Mouse (Mus musculus) kidney, postnatal 0 days (tissue): ENCODE data around the gene Capn15. TPM values are rescaled to one million over a fixed set of nuclear protein-coding genes. Genes with fewer than 3 reads are reported as not detected.

ENCODE experiments used
- ATAC-seq: fragments of 200-750 bp; cut with Nextera tagmentation; replicated peaks from 2 replicates; pipeline ENCODE4 v1.8.0; 2017; ENCODE audit warnings: low read depth, moderate number of reproducible peaks, moderate TSS enrichment, moderate library complexity; ENCODE audit not compliant: low FRiP score
- DNase-seq: peaks from one replicate; pipeline ENCODE4 v3.0.0-alpha.2; 2016; ENCODE audit warnings: low spot score
- H3K27ac ChIP-seq: fragments of 300-500 bp; sonication (generic); 2 replicates; pipeline ENCODE4 v1.5.1; 2014; ENCODE audit warnings: mild to moderate bottlenecking
- H3K27me3 ChIP-seq: fragments of 300-500 bp; sonication (generic); 2 replicates; pipeline ENCODE4 v1.6.1; 2014; ENCODE audit warnings: low read length, mixed read lengths; ENCODE audit not compliant: insufficient read depth
- H3K36me3 ChIP-seq: fragments of 300-500 bp; sonication (generic); 2 replicates; pipeline ENCODE4 v1.6.1; 2014; ENCODE audit warnings: low read length, mixed read lengths; ENCODE audit not compliant: insufficient read depth
- H3K4me1 ChIP-seq: fragments of 300-500 bp; sonication (generic); replicated peaks from 2 replicates; pipeline ENCODE4 v1.6.1; 2014; ENCODE audit warnings: antibody characterized with exemption, low read length, mixed read lengths; ENCODE audit not compliant: insufficient read depth
- H3K4me2 ChIP-seq: fragments of 300-500 bp; sonication (generic); 2 replicates; pipeline ENCODE4 v1.6.1; 2014; ENCODE audit warnings: mild to moderate bottlenecking, low read length, moderate library complexity, mixed read lengths
- H3K4me3 ChIP-seq: fragments of 300-500 bp; sonication (generic); replicated peaks from 2 replicates; pipeline ENCODE4 v1.5.1; 2014; ENCODE audit warnings: low read depth, low read length
- H3K9ac ChIP-seq: fragments of 300-500 bp; sonication (generic); 2 replicates; pipeline ENCODE4 v1.6.1; 2014; ENCODE audit warnings: low read depth, low read length
- H3K9me3 ChIP-seq: fragments of 300-500 bp; sonication (generic); replicated peaks from 2 replicates; pipeline ENCODE4 v1.6.1; 2016; ENCODE audit warnings: low read length, inconsistent platforms, mixed read lengths
- CTCF ChIP-seq: IDR thresholded peaks from 2 replicates; pipeline ENCODE4 v1.5.1; 2016; ENCODE audit warnings: antibody characterized with exemption, low read depth, mild to moderate bottlenecking, moderate library complexity
- WGBS: fragments of 180-500 bp; shearing (Covaris S2); extraction: QIAGEN DNeasy Blood & Tissue Kit; methylation state at CpG from one replicate; pipeline ENCODE4 v1.1.7; 2014; 5-methylcytosine and 5-hydroxymethylcytosine counted together
- polyA plus RNA-seq: library from polyadenylated mRNA; unstranded; fragments of >200 nt; fragmentation: Nextera tagmentation; extraction: Ambion mirVana; gene quantifications from 2 replicates; pipeline ENCODE4 v1.2.1, GENCODE M21; 2015

Gene Capn15
- polyA plus RNA-seq, 1 experiment from 2014 or later = 17.0 TPM

- Histone ChIP-seq H3K4me1 (no peaks in the 10 kb centered on the region), H3K36me3 (peaks cover 25% of the 10 kb centered on the region), H3K9ac (no peak overlapping the region), H3K4me2 (no peak overlapping the region), H3K9me3 (no peaks in the 10 kb centered on the region), H3K27ac (no peak overlapping the region), H3K27me3 (no peaks in the 10 kb centered on the region), H3K4me3 (no peak overlapping the region)
- TF ChIP-seq CTCF = no peak
- DNase-seq (no peak), ATAC-seq (no peak)
- 87% methylated on average over 5 of the region's 5 CpGs for WGBS
These were observed 4.7 kb upstream of the Capn15 start for GRCm38 (mm10) chr17:25990331-25990730.

GRCm38 (mm10) chr17:25984556-25985305 lies 865 bp downstream of the Capn15 start:
- Histone ChIP-seq H3K4me3 (peak overlapping the region; percentile 89), H3K9ac (peak overlapping the region; percentile 92), H3K4me1 (peaks cover 17% of the 10 kb centered on the region; the same call in 1 of the 2 replicates), H3K27me3 (no peaks in the 10 kb centered on the region), H3K9me3 (no peaks in the 10 kb centered on the region), H3K27ac (peak overlapping the region; percentile 85), H3K4me2 (peak overlapping the region; percentile 94), H3K36me3 (peaks cover 3% of the 10 kb centered on the region; the same call in 1 of the 2 replicates)
- TF ChIP-seq CTCF = no peak
- peak; percentile 11 for DNase-seq
- no peak; the same call in 1 of the 2 replicates for ATAC-seq
- 8% methylated on average over 17 of the region's 17 CpGs for WGBS

- WGBS = 96% methylated on average over 1 of the region's 1 CpGs
- Histone ChIP-seq H3K36me3 (0 out of 2 replicates have a peak, but pooled peaks cover 2% of the 10 kb centered on the region), H3K9me3 (no peaks in the 10 kb centered on the region), H3K4me3 (0 out of 2 replicates have a peak overlapping the region, but pooled peaks have one; percentile 89), H3K27ac (no peak overlapping the region), H3K27me3 (no peaks in the 10 kb centered on the region), H3K4me1 (peaks cover 17% of the 10 kb centered on the region; the same call in 1 of the 2 replicates), H3K4me2 (peak overlapping the region; percentile 94; the same call in 1 of the 2 replicates), H3K9ac (no peak overlapping the region)
- no peak for TF ChIP-seq CTCF
- DNase-seq = no peak
- no peak for ATAC-seq
These were observed 1.5 kb downstream of the Capn15 start for GRCm38 (mm10) chr17:25984066-25984465.

GRCm38 (mm10) chr17:25982913-25983312 lies 2.7 kb downstream of the Capn15 start:
- H3K4me2 ChIP-seq = no peak overlapping the region
- peaks cover 17% of the 10 kb centered on the region; the same call in 1 of the 2 replicates for H3K4me1 ChIP-seq
- no peaks in the 10 kb centered on the region for H3K27me3 ChIP-seq
- WGBS = 70% methylated on average over 3 of the region's 3 CpGs
- ATAC-seq (no peak), DNase-seq (no peak)
- no peak overlapping the region for H3K9ac ChIP-seq
- no peak for TF ChIP-seq CTCF
- H3K27ac ChIP-seq = no peak overlapping the region
- H3K36me3 ChIP-seq = 0 out of 2 replicates have a peak, but pooled peaks cover 3% of the 10 kb centered on the region
- H3K9me3 ChIP-seq = no peaks in the 10 kb centered on the region
- no peak overlapping the region for H3K4me3 ChIP-seq

GRCm38 (mm10) chr17:25980854-25981253 lies 4.7 kb downstream of the Capn15 start:
- Histone ChIP-seq H3K4me3 (no peak overlapping the region), H3K27ac (0 out of 2 replicates have a peak overlapping the region, but pooled peaks have one; percentile 5), H3K36me3 (0 out of 2 replicates have a peak, but pooled peaks cover 5% of the 10 kb centered on the region), H3K9me3 (no peaks in the 10 kb centered on the region), H3K4me2 (no peak overlapping the region), H3K27me3 (no peaks in the 10 kb centered on the region), H3K9ac (no peak overlapping the region), H3K4me1 (peaks cover 17% of the 10 kb centered on the region; the same call in 1 of the 2 replicates)
- WGBS = 63% methylated on average over 5 of the region's 5 CpGs
- DNase-seq (no peak), ATAC-seq (no peak)
- TF ChIP-seq CTCF = no peak

GRCm38 (mm10) chr17:25979829-25980738 lies 5.5 kb downstream of the Capn15 start:
- TF ChIP-seq CTCF = no peak
- H3K4me3 ChIP-seq = no peak overlapping the region
- H3K36me3 ChIP-seq = 0 out of 2 replicates have a peak, but pooled peaks cover 5% of the 10 kb centered on the region
- H3K9ac ChIP-seq = no peak overlapping the region
- H3K27ac ChIP-seq = peak overlapping the region; percentile 19; the same call in 1 of the 2 replicates
- no peaks in the 10 kb centered on the region for H3K27me3 ChIP-seq
- ATAC-seq = 0 out of 2 replicates have a peak, but pooled peaks have one; percentile 33
- WGBS = 79% methylated on average over 5 of the region's 5 CpGs
- H3K9me3 ChIP-seq = no peaks in the 10 kb centered on the region
- peak; percentile 7 for DNase-seq
- peaks cover 17% of the 10 kb centered on the region; the same call in 1 of the 2 replicates for H3K4me1 ChIP-seq
- no peak overlapping the region for H3K4me2 ChIP-seq
